Mouse (Mus musculus) midbrain, embryonic 15.5 days (tissue): Measurements from ENCODE around the gene Nr3c2. TPM values are rescaled to one million over a fixed set of nuclear protein-coding genes. Genes with fewer than 3 reads are reported as not detected.
A peak's percentile ranks its signal among the peaks of the same experiment; 100 is the strongest.

Experiments used
- ATAC-seq: fragments of 200-750 bp; cut with Nextera tagmentation; replicated peaks from 2 replicates; pipeline ENCODE4 v1.8.0; 2017; ENCODE audit warnings: moderate TSS enrichment
- H3K27ac ChIP-seq: fragments of 300-500 bp; sonication (generic); 2 replicates; pipeline ENCODE4 v1.5.1; 2015; ENCODE audit warnings: mild to moderate bottlenecking, inconsistent platforms
- H3K27me3 ChIP-seq: fragments of 300-500 bp; sonication (generic); replicated peaks from 2 replicates; pipeline ENCODE4 v1.6.1; 2015; ENCODE audit warnings: inconsistent platforms
- H3K36me3 ChIP-seq: fragments of 300-500 bp; sonication (generic); replicated peaks from 2 replicates; pipeline ENCODE4 v1.6.1; 2015; ENCODE audit warnings: inconsistent platforms
- H3K4me1 ChIP-seq: fragments of 300-500 bp; sonication (generic); 2 replicates; pipeline ENCODE4 v1.6.1; 2015; ENCODE audit warnings: inconsistent platforms
- H3K4me2 ChIP-seq: fragments of 300-500 bp; sonication (generic); 2 replicates; pipeline ENCODE4 v1.6.1; 2015; ENCODE audit warnings: inconsistent platforms, mild to moderate bottlenecking, moderate library complexity
- H3K4me3 ChIP-seq: fragments of 300-500 bp; sonication (generic); 2 replicates; pipeline ENCODE4 v1.5.1; 2015; ENCODE audit warnings: mild to moderate bottlenecking, inconsistent platforms
- H3K9ac ChIP-seq: fragments of 300-500 bp; sonication (generic); 2 replicates; pipeline ENCODE4 v1.6.1; 2015; ENCODE audit warnings: mild to moderate bottlenecking, inconsistent platforms
- H3K9me3 ChIP-seq: fragments of 300-500 bp; sonication (generic); 2 replicates; pipeline ENCODE4 v1.6.1; 2016; ENCODE audit warnings: inconsistent platforms
- WGBS: fragments of 180-500 bp; shearing (Covaris S2); methylation state at CpG from one replicate; pipeline ENCODE4 v1.1.7; 2015; ENCODE audit warnings: mixed read lengths; 5-methylcytosine and 5-hydroxymethylcytosine counted together
- polyA plus RNA-seq: library from polyadenylated mRNA; unstranded; fragments of >200 nt; fragmentation: Nextera tagmentation; extraction: Ambion mirVana; gene quantifications from 2 replicates; pipeline ENCODE4 v1.2.1, GENCODE M21; 2015

Gene Nr3c2
- polyA plus RNA-seq, 1 experiment from 2014 or later: 4.4 TPM

DNA sequence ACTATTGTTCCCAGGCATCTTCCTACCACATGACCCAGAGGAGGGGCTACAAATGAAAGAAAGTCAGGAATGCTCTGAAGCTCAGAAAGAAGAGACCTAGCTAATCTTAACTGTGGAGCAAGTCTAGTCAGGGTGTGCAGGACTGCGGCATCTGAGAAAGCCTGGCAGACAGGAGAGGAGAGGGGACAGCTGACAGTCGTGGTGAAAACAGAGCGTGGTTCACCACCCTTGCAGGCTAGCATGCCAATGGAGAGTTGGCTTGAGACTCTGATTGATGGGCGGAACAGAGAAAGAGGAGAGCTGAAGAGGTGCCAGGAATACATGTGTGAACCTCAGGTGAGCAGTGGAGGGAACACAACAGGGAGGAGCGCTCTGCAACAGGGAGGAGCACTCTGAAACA is 85.6 kb downstream of the Nr3c2 start:
- ATAC-seq: no peak
- 79% methylated on average over 5 of the region's 5 CpGs for WGBS
- Histone ChIP-seq H3K9ac (no peak overlapping the region), H3K4me3 (no peak overlapping the region), H3K27me3 (no peaks in the 10 kb centered on the region), H3K4me1 (no peaks in the 10 kb centered on the region), H3K36me3 (no peaks in the 10 kb centered on the region), H3K4me2 (no peak overlapping the region), H3K9me3 (no peaks in the 10 kb centered on the region), H3K27ac (no peak overlapping the region)

DNA sequence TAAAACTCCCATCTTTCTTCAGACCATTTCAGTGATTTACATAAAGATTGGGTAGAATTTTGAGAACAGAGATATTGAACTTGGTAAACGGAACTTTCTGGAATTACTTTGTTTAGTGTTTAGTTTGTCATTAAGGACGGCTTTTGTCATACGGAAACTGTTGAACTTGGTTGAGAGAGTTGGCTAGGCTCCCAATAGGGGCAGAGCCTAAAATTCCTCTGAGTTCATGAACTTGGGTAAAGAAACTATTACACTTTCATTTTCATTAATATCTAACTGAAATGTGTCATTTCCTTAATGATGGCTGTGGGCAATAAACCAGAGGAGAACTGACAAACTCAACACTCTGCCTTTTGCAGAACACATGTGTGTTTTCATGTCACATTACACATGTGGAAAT is 88.6 kb downstream of the Nr3c2 start:
- Histone ChIP-seq H3K9ac (no peak overlapping the region), H3K27ac (no peak overlapping the region), H3K36me3 (no peaks in the 10 kb centered on the region), H3K27me3 (no peaks in the 10 kb centered on the region), H3K4me2 (no peak overlapping the region), H3K4me1 (no peaks in the 10 kb centered on the region), H3K4me3 (no peak overlapping the region), H3K9me3 (no peaks in the 10 kb centered on the region)
- WGBS: 89% methylated on average over 3 of the region's 3 CpGs
- no peak for ATAC-seq

DNA sequence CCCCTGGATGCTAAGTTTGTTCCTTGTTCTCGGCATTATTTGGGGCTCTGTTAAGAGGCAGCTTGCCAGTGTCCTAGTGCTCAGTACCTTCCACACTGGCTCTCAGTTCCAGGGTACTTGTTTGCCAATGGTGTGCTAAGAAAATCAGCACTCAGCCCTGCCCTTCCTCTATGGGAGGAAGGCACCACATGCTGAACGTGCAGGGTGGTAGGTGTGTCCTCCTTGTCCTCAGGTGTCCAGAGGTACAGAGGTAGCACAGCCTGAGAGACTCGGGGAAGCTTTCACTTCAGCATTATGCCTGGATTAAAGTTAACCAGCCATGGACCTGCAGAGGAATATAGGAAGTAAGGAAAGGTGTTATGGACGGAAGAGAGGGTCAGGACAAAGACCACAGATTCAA is 99.0 kb downstream of the Nr3c2 start:
- Histone ChIP-seq H3K27me3 (no peaks in the 10 kb centered on the region), H3K9me3 (no peaks in the 10 kb centered on the region), H3K9ac (no peak overlapping the region), H3K4me1 (no peaks in the 10 kb centered on the region), H3K4me3 (no peak overlapping the region), H3K36me3 (no peaks in the 10 kb centered on the region), H3K4me2 (no peak overlapping the region), H3K27ac (no peak overlapping the region)
- 77% methylated on average over 4 of the region's 4 CpGs for WGBS
- ATAC-seq: no peak

DNA sequence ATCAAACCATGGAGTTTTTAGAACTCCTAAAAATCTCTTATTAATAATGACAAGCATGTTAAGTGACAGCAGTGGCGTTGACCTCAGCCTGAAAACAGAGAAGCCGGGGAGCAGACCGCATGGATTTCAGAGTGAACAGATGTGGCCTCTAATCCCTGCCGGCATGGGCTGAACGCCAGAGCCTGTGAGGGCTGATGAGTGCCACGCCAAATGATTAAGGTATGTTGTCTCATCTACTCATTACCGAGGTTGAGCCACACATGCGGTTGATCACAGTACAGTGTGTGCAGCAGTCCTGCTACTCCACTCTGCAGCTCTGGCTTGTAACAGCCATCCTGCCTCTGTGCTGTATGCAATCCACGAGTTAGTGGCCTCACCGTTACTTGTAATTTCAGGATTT is 110.2 kb downstream of the Nr3c2 start:
- Histone ChIP-seq H3K36me3 (no peaks in the 10 kb centered on the region), H3K4me2 (no peak overlapping the region), H3K27ac (no peak overlapping the region), H3K4me1 (no peaks in the 10 kb centered on the region), H3K9ac (no peak overlapping the region), H3K4me3 (no peak overlapping the region), H3K27me3 (no peaks in the 10 kb centered on the region), H3K9me3 (no peaks in the 10 kb centered on the region)
- WGBS: 46% methylated on average over 10 of the region's 10 CpGs
- ATAC-seq: peak; percentile 58; the same call in 1 of the 2 replicates

DNA sequence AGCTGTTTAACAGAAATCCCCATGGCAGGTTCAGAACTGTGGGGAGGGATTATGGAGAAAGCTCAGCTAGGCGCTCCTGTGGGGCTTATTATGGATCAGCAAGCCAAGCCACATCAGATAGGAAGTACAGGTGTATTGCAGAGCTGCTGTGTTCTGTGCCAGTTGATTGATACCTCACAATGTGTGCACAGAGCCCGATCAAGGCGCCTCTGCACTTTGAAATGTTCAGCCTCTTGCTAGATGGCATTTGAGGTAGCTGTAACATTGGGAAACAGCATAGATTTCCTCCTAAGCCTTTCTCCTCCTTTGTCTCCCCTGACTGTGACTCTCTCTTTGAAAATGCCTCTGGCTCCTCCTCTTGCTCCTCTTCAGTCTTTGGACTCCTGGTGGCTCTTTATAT is 112.7 kb downstream of the Nr3c2 start:
- WGBS: 39% methylated on average over 3 of the region's 3 CpGs
- Histone ChIP-seq H3K4me1 (no peaks in the 10 kb centered on the region), H3K4me2 (no peak overlapping the region), H3K9ac (no peak overlapping the region), H3K9me3 (no peaks in the 10 kb centered on the region), H3K27me3 (no peaks in the 10 kb centered on the region), H3K4me3 (no peak overlapping the region), H3K36me3 (no peaks in the 10 kb centered on the region), H3K27ac (no peak overlapping the region)
- ATAC-seq: peak; percentile 74

DNA sequence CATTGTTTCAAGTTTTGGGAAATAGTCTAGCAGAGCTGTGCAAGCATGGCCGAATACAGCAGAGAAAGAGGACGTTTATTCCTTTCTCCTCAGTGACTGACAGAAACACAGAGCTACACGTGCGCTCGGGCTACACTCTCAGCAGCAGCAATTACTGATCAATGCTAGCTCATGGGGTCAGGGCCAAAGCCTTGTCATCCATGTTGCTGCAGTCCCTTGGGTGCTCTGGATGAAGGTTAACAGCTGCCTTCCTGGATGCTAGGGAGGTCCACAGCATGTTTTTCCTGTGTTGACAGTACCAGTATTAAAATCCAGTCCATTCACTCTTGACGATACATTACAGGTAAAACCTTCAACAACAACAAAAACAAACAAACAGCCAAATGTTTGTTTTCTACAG is 113.4 kb downstream of the Nr3c2 start:
- Histone ChIP-seq H3K9ac (no peak overlapping the region), H3K4me1 (no peaks in the 10 kb centered on the region), H3K9me3 (no peaks in the 10 kb centered on the region), H3K4me3 (no peak overlapping the region), H3K27me3 (no peaks in the 10 kb centered on the region), H3K36me3 (no peaks in the 10 kb centered on the region), H3K4me2 (no peak overlapping the region), H3K27ac (no peak overlapping the region)
- ATAC-seq: peak; percentile 57; the same call in 1 of the 2 replicates
- 74% methylated on average over 6 of the region's 6 CpGs for WGBS

DNA sequence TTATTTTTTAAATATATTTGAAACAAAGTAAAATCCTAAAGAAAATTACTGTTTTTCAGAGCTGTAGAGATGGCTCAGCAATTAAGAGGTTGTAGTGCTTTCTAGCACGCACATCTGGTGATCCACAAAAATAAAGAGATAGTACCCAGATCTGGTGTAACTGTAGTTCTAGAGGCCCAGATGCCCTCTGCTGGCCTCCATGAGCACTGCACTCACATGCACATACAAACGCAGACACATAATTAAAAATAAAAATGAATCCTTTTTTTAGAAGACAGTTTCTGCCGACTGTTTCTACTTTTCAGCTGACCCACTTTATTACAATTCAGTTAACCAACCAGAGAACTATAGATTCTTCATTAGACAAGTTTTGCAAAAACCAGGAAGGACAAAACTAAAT is 117.5 kb downstream of the Nr3c2 start:
- no peaks in the 10 kb centered on the region for H3K27me3 ChIP-seq
- no peaks in the 10 kb centered on the region for H3K4me1 ChIP-seq
- no peaks in the 10 kb centered on the region for H3K36me3 ChIP-seq
- H3K4me2 ChIP-seq: no peak overlapping the region
- no peak for ATAC-seq
- H3K4me3 ChIP-seq: no peak overlapping the region
- H3K9ac ChIP-seq: no peak overlapping the region
- H3K27ac ChIP-seq: no peak overlapping the region
- WGBS: 94% methylated on average over 3 of the region's 3 CpGs
- H3K9me3 ChIP-seq: no peaks in the 10 kb centered on the region

DNA sequence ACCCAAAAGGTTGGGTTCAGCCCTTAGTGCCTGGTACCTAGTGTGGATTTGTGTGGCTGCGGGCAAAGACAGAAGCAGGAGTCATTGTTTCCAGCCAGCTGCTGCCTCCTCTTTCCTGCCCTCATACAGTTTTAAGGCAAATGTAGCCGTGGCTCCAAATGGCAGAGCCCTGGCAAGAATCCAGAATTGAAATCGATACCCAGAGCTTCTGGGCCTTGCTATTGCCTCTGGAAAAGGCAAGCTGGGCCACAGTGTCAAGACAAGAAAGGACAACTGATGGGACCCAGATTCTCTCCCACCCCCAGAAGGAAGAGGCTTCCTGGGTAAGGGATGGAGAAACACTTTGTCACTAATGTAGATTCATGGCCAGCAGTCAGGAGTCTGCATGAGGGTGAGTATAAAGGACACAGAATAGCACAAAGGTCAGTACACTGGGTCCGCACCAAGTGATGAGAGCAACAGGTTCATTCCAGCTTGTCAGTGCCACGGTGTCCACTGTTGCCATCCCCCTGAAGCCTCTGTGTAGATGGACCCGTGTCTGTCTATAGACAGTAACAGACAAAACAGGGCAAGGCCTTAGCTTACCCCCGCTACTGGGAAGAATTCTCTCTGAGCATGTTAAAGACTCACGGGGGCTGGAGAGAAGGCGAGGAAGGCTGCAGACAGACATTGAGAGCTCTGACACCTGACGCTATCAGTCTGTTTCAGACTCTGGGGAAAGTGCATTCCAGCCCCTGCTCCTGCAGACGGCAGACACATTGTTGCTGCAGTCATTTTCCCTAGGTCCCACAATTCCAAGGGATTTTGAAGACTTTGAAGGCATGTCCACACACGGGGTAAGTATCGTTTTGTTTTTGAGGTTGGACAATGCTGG is 124.8 kb downstream of the Nr3c2 start:
- H3K9ac ChIP-seq: no peak overlapping the region
- H3K36me3 ChIP-seq: no peaks in the 10 kb centered on the region
- no peak overlapping the region for H3K4me2 ChIP-seq
- no peak overlapping the region for H3K4me3 ChIP-seq
- 78% methylated on average over 13 of the region's 13 CpGs for WGBS
- no peaks in the 10 kb centered on the region for H3K27me3 ChIP-seq
- ATAC-seq: no peak
- no peaks in the 10 kb centered on the region for H3K4me1 ChIP-seq
- no peaks in the 10 kb centered on the region for H3K9me3 ChIP-seq
- H3K27ac ChIP-seq: no peak overlapping the region

DNA sequence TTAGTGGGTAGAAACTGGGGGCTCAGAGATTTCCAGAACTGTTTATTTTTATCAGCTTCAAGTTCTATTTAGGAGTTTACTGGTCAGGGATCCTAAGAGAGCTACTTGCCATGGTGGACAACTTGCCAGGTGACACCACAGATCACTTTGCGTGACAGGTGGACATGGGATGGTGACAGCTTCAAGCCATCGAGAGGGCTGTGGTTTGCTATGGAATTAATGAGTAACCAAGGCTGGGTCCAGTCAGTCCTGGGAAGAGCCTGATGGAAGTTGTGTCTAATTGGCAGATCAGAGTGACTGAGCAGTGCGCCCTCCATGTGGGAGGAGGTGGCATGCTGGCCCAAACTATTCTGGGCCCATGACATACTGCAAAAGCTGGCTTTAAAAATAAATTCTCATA is 132.0 kb downstream of the Nr3c2 start:
- no peak for ATAC-seq
- Histone ChIP-seq H3K4me1 (no peaks in the 10 kb centered on the region), H3K27ac (no peak overlapping the region), H3K9me3 (no peaks in the 10 kb centered on the region), H3K4me2 (no peak overlapping the region), H3K27me3 (no peaks in the 10 kb centered on the region), H3K4me3 (no peak overlapping the region), H3K9ac (no peak overlapping the region), H3K36me3 (no peaks in the 10 kb centered on the region)
- 90% methylated on average over 3 of the region's 3 CpGs for WGBS

DNA sequence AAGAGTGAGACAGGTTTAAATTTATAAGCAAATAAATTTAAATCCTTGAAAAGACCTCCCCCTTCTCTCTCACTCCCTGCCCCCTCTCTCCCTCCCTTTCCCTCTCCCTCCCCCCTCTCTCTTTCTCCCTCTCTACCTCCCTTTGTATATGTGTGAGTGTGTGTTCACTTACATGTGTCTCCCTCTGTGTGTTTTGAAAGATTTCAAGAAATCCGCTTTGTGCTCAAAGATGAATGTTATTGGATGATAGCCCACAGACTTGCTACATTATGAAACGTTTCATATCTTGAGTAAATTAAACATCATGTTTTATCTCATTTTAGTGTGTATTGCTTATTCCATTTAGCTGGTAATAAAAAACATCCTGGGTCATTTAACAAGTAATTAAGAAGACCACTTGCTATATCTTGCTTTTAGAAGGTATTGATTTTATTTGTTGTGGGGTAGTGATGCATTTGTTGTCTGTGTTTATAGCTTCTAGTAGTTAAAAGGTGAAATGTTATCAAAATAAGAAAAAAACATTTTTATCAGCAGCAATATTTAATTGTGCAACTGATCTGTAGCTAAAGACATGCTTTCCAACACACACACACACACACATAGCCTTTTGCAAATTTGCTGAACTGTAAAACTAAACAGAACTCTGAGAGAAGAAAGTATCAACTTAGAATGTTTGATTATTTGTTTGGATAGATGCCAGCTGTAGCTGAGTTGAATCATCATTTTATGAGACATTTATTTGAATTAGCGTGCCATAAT is 134.6 kb downstream of the Nr3c2 start:
- Histone ChIP-seq H3K9me3 (no peaks in the 10 kb centered on the region), H3K27me3 (no peaks in the 10 kb centered on the region), H3K4me2 (no peak overlapping the region), H3K9ac (no peak overlapping the region), H3K27ac (no peak overlapping the region), H3K36me3 (no peaks in the 10 kb centered on the region), H3K4me3 (no peak overlapping the region), H3K4me1 (no peaks in the 10 kb centered on the region)
- WGBS: 82% methylated on average over 3 of the region's 3 CpGs
- no peak for ATAC-seq

DNA sequence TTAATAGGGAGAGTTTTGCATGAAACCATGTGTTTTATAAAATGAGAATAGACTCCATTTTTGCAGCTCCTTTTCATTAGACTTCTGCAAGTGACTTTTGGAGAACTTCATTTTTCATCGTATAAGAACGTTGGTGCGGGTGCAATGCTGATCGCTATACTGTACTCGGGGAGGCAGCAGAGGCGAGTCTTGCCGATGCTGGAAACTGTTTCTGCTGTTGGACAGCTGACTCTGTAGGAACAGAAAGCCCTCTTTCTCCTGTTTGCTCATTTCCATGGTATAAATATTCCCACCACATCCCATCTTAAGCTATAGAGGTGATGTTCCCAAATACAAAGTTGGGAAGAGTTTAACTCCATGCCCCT is 135.2 kb downstream of the Nr3c2 start:
- no peak overlapping the region for H3K4me2 ChIP-seq
- no peak overlapping the region for H3K4me3 ChIP-seq
- no peaks in the 10 kb centered on the region for H3K36me3 ChIP-seq
- no peaks in the 10 kb centered on the region for H3K27me3 ChIP-seq
- no peak for ATAC-seq
- no peaks in the 10 kb centered on the region for H3K9me3 ChIP-seq
- 94% methylated on average over 7 of the region's 7 CpGs for WGBS
- no peak overlapping the region for H3K27ac ChIP-seq
- no peak overlapping the region for H3K9ac ChIP-seq
- no peaks in the 10 kb centered on the region for H3K4me1 ChIP-seq

DNA sequence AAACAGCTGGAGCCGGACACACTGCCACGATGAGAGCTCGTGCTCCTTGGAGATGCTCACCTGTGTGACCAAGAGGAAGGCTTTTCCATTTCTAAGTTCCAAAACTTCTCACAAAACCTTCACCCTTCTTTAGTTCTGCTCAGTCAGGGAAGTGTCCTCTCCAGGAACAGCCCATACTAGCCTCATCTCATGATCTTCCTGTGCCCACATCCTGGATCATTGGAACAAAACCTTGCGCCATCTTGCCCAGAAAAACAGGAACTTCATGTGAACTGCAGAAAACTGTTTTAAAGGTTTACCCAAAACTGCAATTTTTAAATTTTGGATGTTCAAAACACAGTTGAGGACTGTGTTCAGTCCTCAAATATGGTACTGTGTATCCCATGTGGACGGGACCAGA is 142.0 kb downstream of the Nr3c2 start:
- ATAC-seq: no peak
- WGBS: 91% methylated on average over 5 of the region's 5 CpGs
- H3K9me3 ChIP-seq: no peaks in the 10 kb centered on the region

DNA sequence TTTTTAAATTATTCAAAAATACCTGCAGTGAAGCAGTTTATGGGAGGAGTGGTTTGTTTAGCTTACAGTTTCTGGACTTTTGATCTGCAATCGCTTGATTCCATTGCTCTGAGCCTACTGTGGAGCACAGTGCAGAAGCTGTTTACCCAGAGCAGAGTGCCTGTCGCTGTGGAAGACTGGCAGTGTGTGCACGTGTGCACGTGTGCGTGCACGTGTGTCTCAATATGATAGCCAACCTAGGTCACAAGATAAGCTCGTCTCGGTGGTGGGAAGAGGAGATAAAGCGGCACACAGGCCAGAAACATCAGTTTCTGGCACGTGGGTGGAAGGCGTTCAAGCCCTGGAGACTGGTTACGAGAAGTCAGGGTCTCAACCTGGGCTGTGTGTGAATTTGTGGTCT is 145.6 kb downstream of the Nr3c2 start:
- no peaks in the 10 kb centered on the region for H3K27me3 ChIP-seq
- H3K9me3 ChIP-seq: no peaks in the 10 kb centered on the region
- no peak overlapping the region for H3K4me2 ChIP-seq
- WGBS: 94% methylated on average over 12 of the region's 12 CpGs
- no peak overlapping the region for H3K27ac ChIP-seq
- H3K9ac ChIP-seq: no peak overlapping the region
- H3K4me3 ChIP-seq: no peak overlapping the region
- H3K4me1 ChIP-seq: no peaks in the 10 kb centered on the region
- ATAC-seq: no peak
- H3K36me3 ChIP-seq: no peaks in the 10 kb centered on the region

More for the DNA sequence above, 142.0 kb downstream of the Nr3c2 start:
- Histone ChIP-seq H3K9ac (no peak overlapping the region), H3K4me2 (no peak overlapping the region), H3K27me3 (no peaks in the 10 kb centered on the region), H3K27ac (no peak overlapping the region), H3K4me3 (no peak overlapping the region), H3K36me3 (no peaks in the 10 kb centered on the region), H3K4me1 (no peaks in the 10 kb centered on the region)
